In genomic region chr8:104607944-104608343, GRCm38 (mm10) we compare ENCODE assay signal across 16 mouse cellular contexts. TPM values are rescaled to one million over a fixed set of nuclear protein-coding genes. Genes with fewer than 3 reads are reported as not detected.
A peak's percentile ranks its signal among the peaks of the same experiment; 100 is the strongest.
DNase-seq lines count a peak whose midpoint lies in the region; ATAC-seq and TF ChIP-seq lines count a peak whose summit lies in the region.
"Had no signal": no experiment of that assay in that cellular context is flagged by ENCODE, and none has a peak within 500 bp of the region (broad histone marks: within the 10 kb centered on the region; RNA-seq: fewer than 3 reads in every experiment).

No protein-coding gene starts in this region.

- peaks cover 5% of the 10 kb centered on the region for H3K4me1 ChIP-seq in forebrain, embryonic 10.5 days
- H3K4me1 ChIP-seq in midbrain, embryonic 16.5 days (ENCODE audit: control insufficient read depth, insufficient read depth, low read length), result no peaks in the 10 kb centered on the region
- peaks cover 4% of the 10 kb centered on the region; the same call in 1 of the 2 replicates for H3K4me1 ChIP-seq in neural tube, embryonic 15.5 days

- peak overlapping the region; percentile 68 for H3K27ac ChIP-seq in gastrocnemius, adult 2 months
- H3K27ac ChIP-seq in forebrain, embryonic 10.5 days, result no peak overlapping the region
- no peak overlapping the region for H3K27ac ChIP-seq in midbrain, embryonic 16.5 days (ENCODE audit: low read length)
- H3K27ac ChIP-seq in neural tube, embryonic 15.5 days (replicated peaks), result no peak overlapping the region

- DNase-seq in cerebellum, adult 9-11 months, result peak; percentile 58
- peak; percentile 94 for DNase-seq in gastrocnemius, adult 2 months
- DNase-seq in heart, adult 9 months (ENCODE audit: low spot score in 2 of 2), result peak; percentile 86 to 90
- peak; percentile 73 to 83 for DNase-seq in heart, postnatal 14 days
- no peak for DNase-seq in forebrain, embryonic 10.5 days (ENCODE audit: extremely low spot score, low spot score)
- DNase-seq: embryo, embryonic 11 days; forebrain, postnatal 0 days had no signal

- no peaks in the 10 kb centered on the region for H3K36me3 ChIP-seq in forebrain, embryonic 10.5 days (replicated peaks)
- no peaks in the 10 kb centered on the region for H3K36me3 ChIP-seq in midbrain, embryonic 16.5 days (ENCODE audit: control insufficient read depth, insufficient read depth, low read length)
- no peaks in the 10 kb centered on the region for H3K36me3 ChIP-seq in neural tube, embryonic 15.5 days

- H3K27me3 ChIP-seq in forebrain, embryonic 10.5 days (ENCODE audit: poor library complexity, severe bottlenecking), result no peaks in the 10 kb centered on the region; the same call in 1 of the 2 replicates
- no peaks in the 10 kb centered on the region for H3K27me3 ChIP-seq in midbrain, embryonic 16.5 days (ENCODE audit: control insufficient read depth, insufficient read depth, low read depth, low read length)
- H3K27me3 ChIP-seq in neural tube, embryonic 15.5 days (replicated peaks), result no peaks in the 10 kb centered on the region

- ATAC-seq in midbrain, embryonic 16.5 days, result no peak
- no peak for ATAC-seq in neural tube, embryonic 15.5 days (ENCODE audit: low FRiP score)
- no peak for ATAC-seq in inflammation-experienced regulatory T-cells, adult 6 months
- ATAC-seq: forebrain, postnatal 0 days had no signal

- no peak overlapping the region for H3K4me3 ChIP-seq in gastrocnemius, adult 2 months
- H3K4me3 ChIP-seq in forebrain, embryonic 10.5 days, result no peak overlapping the region
- no peak overlapping the region for H3K4me3 ChIP-seq in midbrain, embryonic 16.5 days (ENCODE audit: low read depth, low read length)
- H3K4me3 ChIP-seq in neural tube, embryonic 15.5 days (replicated peaks), result no peak overlapping the region

- H3K9me3 ChIP-seq in forebrain, embryonic 10.5 days, result no peaks in the 10 kb centered on the region
- H3K9me3 ChIP-seq in midbrain, embryonic 16.5 days (replicated peaks; ENCODE audit: control insufficient read depth, low read length, poor library complexity, severe bottlenecking), result no peaks in the 10 kb centered on the region
- H3K9me3 ChIP-seq in neural tube, embryonic 15.5 days (replicated peaks), result no peaks in the 10 kb centered on the region

- H3K4me2 ChIP-seq in midbrain, embryonic 16.5 days (ENCODE audit: low read length), result no peak overlapping the region
- no peak overlapping the region for H3K4me2 ChIP-seq in neural tube, embryonic 15.5 days
- H3K4me2 ChIP-seq: liver, embryonic 11.5 days had no signal

- H3K9ac ChIP-seq in midbrain, embryonic 16.5 days (ENCODE audit: low read depth, low read length), result no peak overlapping the region
- H3K9ac ChIP-seq in neural tube, embryonic 15.5 days (replicated peaks), result no peak overlapping the region
- H3K9ac ChIP-seq: forebrain, postnatal 0 days had no signal

- peak; percentile 10; the same call in 1 of the 2 replicates for TF ChIP-seq CTCF in gastrocnemius, adult 2 months (IDR thresholded peaks at IDR 0.05)

- WGBS in forebrain, embryonic 10.5 days, result 87% methylated on average over 2 of the region's 2 CpGs
- 83% methylated on average over 2 of the region's 2 CpGs for WGBS in midbrain, embryonic 16.5 days
- WGBS in neural tube, embryonic 15.5 days, result 80% methylated on average over 2 of the region's 2 CpGs

- intact Hi-C loops in gastrocnemius, adult 2 months (cut with DNase I), result no loop called here
- intact Hi-C loops in heart, postnatal 14 days (cut with DNase I), result no loop called here

RNA-seq across cellular contexts. Expression of gene Cdh16, which starts 16.3 kb away (rescaled TPM):
- not detected for total RNA-seq in gastrocnemius, adult 2 months (2021)
- 1 to 10 TPM; 3.3 to 3.5 TPM for total RNA-seq in heart, postnatal 14 days (2021)
- not detected in 2 replicates for polyA plus RNA-seq in forebrain, embryonic 10.5 days (2016; fragmentation: Nextera tagmentation; extraction: Ambion mirVana)
- not detected in 2 replicates for polyA plus RNA-seq in midbrain, embryonic 16.5 days (2015; fragmentation: Nextera tagmentation; extraction: Ambion mirVana)
- 0.38 TPM in 1 of 2 replicates, not detected in the other for polyA plus RNA-seq in neural tube, embryonic 15.5 days (2015; fragmentation: Nextera tagmentation; extraction: Ambion mirVana)
- polyA plus RNA-seq in inflammation-experienced regulatory T-cells, adult 6 months (2017; shearing (Covaris generic)), result not detected
- total RNA-seq: forebrain, postnatal 0 days; granulocyte monocyte progenitor cell, adult 5-6 weeks; layer of hippocampus, adult 8-10 months; left cerebral cortex, postnatal 10 days; megakaryocyte, adult 5-6 weeks; monocyte, adult 5-6 weeks had no signal
- polyA plus RNA-seq: forebrain, postnatal 0 days had no signal

RNA-seq across cellular contexts. Expression of gene Pdp2, which starts 16.7 kb away (rescaled TPM):
- total RNA-seq in gastrocnemius, adult 2 months (2021), result 1 to 10 TPM; 4.0 to 4.6 TPM
- total RNA-seq in heart, postnatal 14 days (2021), result 10 to 100 TPM; 17.0 to 18.2 TPM
- 14.2 and 14.6 TPM in 2 replicates for polyA plus RNA-seq in forebrain, embryonic 10.5 days (2016; fragmentation: Nextera tagmentation; extraction: Ambion mirVana)
- 23.5 and 25.7 TPM in 2 replicates for polyA plus RNA-seq in midbrain, embryonic 16.5 days (2015; fragmentation: Nextera tagmentation; extraction: Ambion mirVana)
- polyA plus RNA-seq in neural tube, embryonic 15.5 days (2015; fragmentation: Nextera tagmentation; extraction: Ambion mirVana), result 18.4 and 19.7 TPM in 2 replicates
- 10 to 100 TPM; 13.9 to 19.6 (median 17.5) TPM for polyA plus RNA-seq in inflammation-experienced regulatory T-cells, adult 6 months (2017; shearing (Covaris generic))

RNA-seq across cellular contexts. Expression of gene Rrad, which starts 23.2 kb away (rescaled TPM):
- total RNA-seq in gastrocnemius, adult 2 months (2021), result 1 to 10 TPM; 2.8 to 3.1 TPM
- total RNA-seq in heart, postnatal 14 days (2021), result 100 to 1,000 TPM; 198 to 203 TPM
- 1.1 and 1.5 TPM in 2 replicates for polyA plus RNA-seq in forebrain, embryonic 10.5 days (2016; fragmentation: Nextera tagmentation; extraction: Ambion mirVana)
- polyA plus RNA-seq in midbrain, embryonic 16.5 days (2015; fragmentation: Nextera tagmentation; extraction: Ambion mirVana), result 2.9 and 3.2 TPM in 2 replicates
- 4.7 and 6.8 TPM in 2 replicates for polyA plus RNA-seq in neural tube, embryonic 15.5 days (2015; fragmentation: Nextera tagmentation; extraction: Ambion mirVana)
- 10 to 100 TPM; 10.3 to 14.0 (median 11.0) TPM for polyA plus RNA-seq in inflammation-experienced regulatory T-cells, adult 6 months (2017; shearing (Covaris generic))

RNA-seq across cellular contexts. Expression of gene Ciao2b, which starts 33.8 kb away (rescaled TPM):
- total RNA-seq in gastrocnemius, adult 2 months (2021), result 10 to 100 TPM; 33.8 to 42.3 TPM
- 10 to 100 TPM; 52.9 to 63.6 TPM for total RNA-seq in heart, postnatal 14 days (2021)
- 97.5 and 102 TPM in 2 replicates for polyA plus RNA-seq in forebrain, embryonic 10.5 days (2016; fragmentation: Nextera tagmentation; extraction: Ambion mirVana)
- polyA plus RNA-seq in midbrain, embryonic 16.5 days (2015; fragmentation: Nextera tagmentation; extraction: Ambion mirVana), result 123 and 129 TPM in 2 replicates
- polyA plus RNA-seq in neural tube, embryonic 15.5 days (2015; fragmentation: Nextera tagmentation; extraction: Ambion mirVana), result 121 and 135 TPM in 2 replicates
- polyA plus RNA-seq in inflammation-experienced regulatory T-cells, adult 6 months (2017; shearing (Covaris generic)), result 100 to 1,000 TPM; 101 to 136 (median 117) TPM
